Mouse (Mus musculus) limb, embryonic 14.5 days (tissue): ENCODE measurements around the gene Ugt1a8. TPM values are rescaled to one million over a fixed set of nuclear protein-coding genes. Genes with fewer than 3 reads are reported as not detected.
A peak's percentile ranks its signal among the peaks of the same experiment; 100 is the strongest.

Experiments used
- ATAC-seq: fragments of 200-750 bp; cut with Nextera tagmentation; 2 replicates; pipeline ENCODE4 v1.8.0; 2017; ENCODE audit warnings: low read depth, moderate number of reproducible peaks, moderate TSS enrichment; ENCODE audit not compliant: low FRiP score
- DNase-seq: peaks from one replicate; pipeline ENCODE4 v3.0.0-alpha.2; 2015; ENCODE audit warnings: low spot score
- H3K27ac ChIP-seq: fragments of 300-500 bp; sonication (generic); replicated peaks from 2 replicates; pipeline ENCODE4 v1.5.1; 2014; ENCODE audit warnings: low read depth, mild to moderate bottlenecking, low read length, moderate library complexity, mixed read lengths
- H3K27me3 ChIP-seq: fragments of 300-500 bp; sonication (generic); 2 replicates; pipeline ENCODE4 v1.6.1; 2014; ENCODE audit warnings: low read length, mixed read lengths; ENCODE audit not compliant: control insufficient read depth, insufficient read depth
- H3K36me3 ChIP-seq: fragments of 300-500 bp; sonication (generic); 2 replicates; pipeline ENCODE4 v1.6.1; 2014; ENCODE audit warnings: mild to moderate bottlenecking, low read length, moderate library complexity, mixed read lengths; ENCODE audit not compliant: control insufficient read depth, insufficient read depth
- H3K4me1 ChIP-seq: fragments of 300-500 bp; sonication (generic); 2 replicates; pipeline ENCODE4 v1.6.1; 2014; ENCODE audit warnings: antibody characterized with exemption, low read length, mixed read lengths; ENCODE audit not compliant: control insufficient read depth, insufficient read depth
- H3K4me2 ChIP-seq: fragments of 300-500 bp; sonication (generic); replicated peaks from 2 replicates; pipeline ENCODE4 v1.6.1; 2014; ENCODE audit warnings: low read depth, mild to moderate bottlenecking, low read length, moderate library complexity; ENCODE audit not compliant: severe bottlenecking
- H3K4me3 ChIP-seq: fragments of 300-500 bp; sonication (generic); replicated peaks from 2 replicates; pipeline ENCODE4 v1.5.1; 2014; ENCODE audit warnings: low read length
- H3K9ac ChIP-seq: fragments of 300-500 bp; sonication (generic); 2 replicates; pipeline ENCODE4 v1.6.1; 2014; ENCODE audit warnings: mild to moderate bottlenecking, low read depth, low read length, moderate library complexity; ENCODE audit not compliant: severe bottlenecking
- H3K9me3 ChIP-seq: fragments of 300-500 bp; sonication (generic); 2 replicates; pipeline ENCODE4 v1.6.1; 2016; ENCODE audit warnings: low read length; ENCODE audit not compliant: control insufficient read depth
- POLR2A ChIP-seq: fragments of 200-500 bp; IDR thresholded peaks from 2 replicates; pipeline ENCODE4 v1.8.0; 2012; ENCODE audit warnings: inconsistent platforms, mild to moderate bottlenecking, moderate library complexity, borderline replicate concordance; ENCODE audit not compliant: insufficient read depth, insufficient read length; ENCODE audit errors: extremely low read depth
- WGBS: fragments of 180-500 bp; shearing (Covaris S2); extraction: QIAGEN DNeasy Blood & Tissue Kit; methylation state at CpG from one replicate; pipeline ENCODE4 v1.1.7; 2014; 5-methylcytosine and 5-hydroxymethylcytosine counted together
- polyA plus RNA-seq, 2 experiments: library from polyadenylated mRNA; depleted of rRNA in 1 of 2; stranded (reverse) in 1 of 2; unstranded in 1 of 2; fragments of >200 nt; fragmentation: Nextera tagmentation in 1 of 2; extraction: Ambion mirVana in 1 of 2; gene quantifications; 2 replicates each; pipeline versions ENCODE4 v1.2.1 to v1.2.3; 2012 to 2014

Gene Ugt1a8
- polyA plus RNA-seq, 2 experiments, result not detected

- TF ChIP-seq POLR2A, result no peak
- Histone ChIP-seq H3K9ac (no peak overlapping the region), H3K4me3 (no peak overlapping the region), H3K9me3 (no peaks in the 10 kb centered on the region), H3K27me3 (no peaks in the 10 kb centered on the region), H3K36me3 (no peaks in the 10 kb centered on the region), H3K4me1 (no peaks in the 10 kb centered on the region), H3K27ac (no peak overlapping the region), H3K4me2 (no peak overlapping the region)
- DNase-seq, result no peak
- WGBS, result 97% methylated on average over 1 of the region's 1 CpGs
- ATAC-seq, result no peak
These were observed 108.1 kb downstream of the Ugt1a8 start for GRCm38 (mm10) chr1:88195687-88196086.

- H3K4me1 ChIP-seq, result no peaks in the 10 kb centered on the region
- no peak overlapping the region for H3K9ac ChIP-seq
- no peak overlapping the region for H3K4me3 ChIP-seq
- H3K27me3 ChIP-seq, result no peaks in the 10 kb centered on the region
- WGBS, result 71% methylated on average over 3 of the region's 3 CpGs
- ATAC-seq (no peak), DNase-seq (no peak)
- no peak for TF ChIP-seq POLR2A
- H3K9me3 ChIP-seq, result no peaks in the 10 kb centered on the region
- no peaks in the 10 kb centered on the region for H3K36me3 ChIP-seq
- H3K27ac ChIP-seq, result no peak overlapping the region
- H3K4me2 ChIP-seq, result no peak overlapping the region
These were observed 109.8 kb downstream of the Ugt1a8 start for GRCm38 (mm10) chr1:88197443-88197842.

- no peak overlapping the region for H3K9ac ChIP-seq
- no peaks in the 10 kb centered on the region for H3K4me1 ChIP-seq
- H3K36me3 ChIP-seq, result no peaks in the 10 kb centered on the region
- 67% methylated on average over 2 of the region's 2 CpGs for WGBS
- no peaks in the 10 kb centered on the region for H3K27me3 ChIP-seq
- DNase-seq (no peak), ATAC-seq (no peak)
- H3K27ac ChIP-seq, result no peak overlapping the region
- peaks cover 10% of the 10 kb centered on the region for H3K9me3 ChIP-seq
- H3K4me3 ChIP-seq, result no peak overlapping the region
- no peak for TF ChIP-seq POLR2A
- H3K4me2 ChIP-seq, result no peak overlapping the region
These were observed 112.4 kb downstream of the Ugt1a8 start for GRCm38 (mm10) chr1:88199996-88200395.

- TF ChIP-seq POLR2A, result no peak
- H3K36me3 ChIP-seq, result no peaks in the 10 kb centered on the region
- H3K4me1 ChIP-seq, result no peaks in the 10 kb centered on the region
- no peaks in the 10 kb centered on the region for H3K27me3 ChIP-seq
- H3K4me2 ChIP-seq, result no peak within 1 kb of the TSS
- H3K27ac ChIP-seq, result no peak within 1 kb of the TSS
- H3K9me3 ChIP-seq, result peaks cover 11% of the 10 kb centered on the region
- DNase-seq (no peak), ATAC-seq (no peak)
- H3K9ac ChIP-seq, result no peak within 1 kb of the TSS
- 74% methylated on average over 7 of the region's 7 CpGs for WGBS
- H3K4me3 ChIP-seq, result no peak within 1 kb of the TSS
These were observed 112.8 kb downstream of the Ugt1a8 start, which contains the start of gene Ugt1a2 for GRCm38 (mm10) chr1:88200456-88200855. Gene Ugt1a2, plus strand, starts transcription at chr1:88200601.

- ATAC-seq, result peak; percentile 100
- Histone ChIP-seq H3K27ac (no peak within 1 kb of the TSS), H3K4me3 (peak within 1 kb of the TSS; percentile 46), H3K4me1 (peaks cover 3% of the 10 kb centered on the region; the same call in 1 of the 2 replicates), H3K9ac (peak within 1 kb of the TSS; percentile 77), H3K36me3 (no peaks in the 10 kb centered on the region), H3K27me3 (no peaks in the 10 kb centered on the region), H3K9me3 (peaks cover 11% of the 10 kb centered on the region), H3K4me2 (peak within 1 kb of the TSS; percentile 84)
- TF ChIP-seq POLR2A, result 0 out of 2 replicates have a peak, but pooled peaks have one; percentile 60
- DNase-seq, result peak; percentile 82
- 6% methylated on average over 45 of the region's 62 CpGs for WGBS
These were observed 117.8 kb downstream of the Ugt1a8 start, which contains the start of gene Dnajb3 for GRCm38 (mm10) chr1:88205294-88205922. Gene Dnajb3, minus strand, starts transcription at chr1:88205782.
